Mouse (Mus musculus) c-Kit-positive CD71-positive TER-119-positive erythroid progenitor cells, embryonic 14.5 days (primary cell): ENCODE results near the gene Bcl2l2.

Experiments
- DNase-seq: peaks from one replicate; pipeline ENCODE4 v3.0.0-alpha.2; 2013; ENCODE audit warnings: low spot score

The Bcl2l2 gene

GRCm38 (mm10) chr14:54936831-54937160, 53.6 kb downstream of the Bcl2l2 start:
- DNase-seq: no peak

DNA sequence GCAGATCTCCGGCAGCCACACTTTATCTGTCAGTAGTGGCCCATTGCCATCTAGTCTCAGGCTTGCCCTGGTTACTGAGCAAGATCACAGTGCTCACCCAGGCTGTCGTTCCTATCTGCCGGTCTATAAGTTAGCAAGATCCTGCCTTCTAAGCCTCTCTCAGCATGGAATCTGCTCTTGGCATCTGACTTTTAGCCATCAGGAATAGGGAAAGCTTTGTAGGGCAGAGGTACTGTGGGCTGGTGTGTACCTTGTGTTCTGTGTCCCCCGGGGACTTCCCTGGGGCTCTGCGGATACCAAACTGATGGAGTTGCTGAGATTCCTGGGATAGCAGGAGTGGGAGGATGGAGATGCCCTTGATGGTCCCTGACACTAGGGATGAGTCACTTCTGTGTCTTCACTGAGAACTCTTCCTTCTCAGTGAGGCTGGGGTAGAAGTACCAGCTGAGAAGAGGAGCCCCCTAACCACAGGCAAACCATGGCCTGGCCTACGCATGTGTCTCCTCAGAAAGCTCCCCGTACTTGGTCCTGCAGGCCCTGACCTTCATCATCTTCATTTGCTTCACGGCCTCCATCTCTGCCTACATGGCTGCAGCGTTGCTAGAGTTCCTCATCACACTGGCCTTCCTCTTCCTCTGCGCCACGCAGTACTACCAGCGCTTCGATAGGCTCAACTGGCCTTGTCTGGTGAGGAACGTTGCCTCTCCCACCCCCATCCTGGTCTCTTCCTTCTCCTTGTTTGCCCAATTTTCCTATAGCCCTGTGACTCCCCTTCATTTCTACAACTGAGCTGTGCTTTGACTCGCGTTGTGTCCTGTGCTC, 54.4 kb downstream of the Bcl2l2 start:
- DNase-seq: no peak
